Comparison of ENCODE assay signal across 12 mouse cellular contexts in the genomic region with DNA sequence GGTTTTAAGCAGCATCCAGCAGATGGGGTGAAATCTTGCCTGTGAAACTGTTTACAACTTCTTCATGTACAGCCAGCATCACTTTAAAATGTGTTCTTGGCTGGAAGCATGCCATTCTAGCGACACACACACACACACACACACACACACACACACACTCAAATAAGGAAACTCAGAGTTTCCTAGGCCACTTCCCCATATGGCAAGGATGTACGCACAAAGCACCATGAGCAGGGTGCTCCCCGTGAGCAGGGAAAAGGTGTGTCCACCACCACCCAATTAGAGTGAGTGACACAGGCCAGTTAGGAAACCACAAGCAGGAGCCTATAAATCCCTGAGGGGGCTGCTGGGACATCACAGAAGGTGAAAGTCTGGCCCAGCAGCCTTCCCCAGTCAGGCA. TPM values are rescaled to one million over a fixed set of nuclear protein-coding genes. Genes with fewer than 3 reads are reported as not detected.
DNase-seq lines count a peak whose midpoint lies in the region; ATAC-seq and TF ChIP-seq lines count a peak whose summit lies in the region.
"Had no signal": no experiment of that assay in that cellular context is flagged by ENCODE, and none has a peak within 500 bp of the region (broad histone marks: within the 10 kb centered on the region; RNA-seq: fewer than 3 reads in every experiment).

No protein-coding gene starts in this region.

- peak; percentile 61; the same call in 1 of the 2 replicates for TF ChIP-seq EP300 in CH12.LX (IDR thresholded peaks at IDR 0.05; ENCODE audit: low read length)

- WGBS in hindbrain, embryonic 16.5 days, result 63% methylated on average over 3 of the region's 3 CpGs
- WGBS in hindbrain, embryonic 14.5 days, result 75% methylated on average over 3 of the region's 3 CpGs
- 63% methylated on average over 3 of the region's 3 CpGs for WGBS in midbrain, embryonic 15.5 days

- no peak overlapping the region for H3K27ac ChIP-seq in hindbrain, embryonic 16.5 days (ENCODE audit: low read depth, low read length)
- no peak overlapping the region for H3K27ac ChIP-seq in hindbrain, embryonic 14.5 days
- no peak overlapping the region for H3K27ac ChIP-seq in CH12.LX (ENCODE audit: insufficient read depth, low read depth)
- no peak overlapping the region for H3K27ac ChIP-seq in midbrain, embryonic 15.5 days
- H3K27ac ChIP-seq: hindbrain, embryonic 10.5 days; limb, embryonic 15.5 days had no signal

- H3K4me3 ChIP-seq in hindbrain, embryonic 16.5 days (ENCODE audit: low read length), result no peak overlapping the region
- H3K4me3 ChIP-seq in hindbrain, embryonic 14.5 days (replicated peaks; ENCODE audit: low read length), result no peak overlapping the region
- no peak overlapping the region for H3K4me3 ChIP-seq in CH12.LX (replicated peaks in 1 of 3; ENCODE audit: low read depth in 2 of 3, low read length in 2 of 3, poor library complexity in 1 of 3)
- no peak overlapping the region for H3K4me3 ChIP-seq in midbrain, embryonic 15.5 days
- H3K4me3 ChIP-seq: hindbrain, embryonic 10.5 days; limb, embryonic 15.5 days had no signal

- no peaks in the 10 kb centered on the region for H3K36me3 ChIP-seq in hindbrain, embryonic 16.5 days (ENCODE audit: control insufficient read depth, insufficient read depth, low read length)
- H3K36me3 ChIP-seq in hindbrain, embryonic 14.5 days (replicated peaks; ENCODE audit: control insufficient read depth, insufficient read depth), result no peaks in the 10 kb centered on the region
- H3K36me3 ChIP-seq in CH12.LX (replicated peaks in 1 of 2; ENCODE audit: control insufficient read depth in 1 of 2, insufficient read depth in 1 of 2, low read length in 1 of 2), result no peaks in the 10 kb centered on the region
- H3K36me3 ChIP-seq in midbrain, embryonic 15.5 days (replicated peaks), result no peaks in the 10 kb centered on the region
- H3K36me3 ChIP-seq: G1E; hindbrain, embryonic 10.5 days; limb, embryonic 15.5 days had no signal

- peak overlapping the region; percentile 92 for H3K4me2 ChIP-seq in hindbrain, embryonic 16.5 days (ENCODE audit: low read length)
- H3K4me2 ChIP-seq in hindbrain, embryonic 14.5 days (replicated peaks), result no peak overlapping the region
- H3K4me2 ChIP-seq in CH12.LX (ENCODE audit: insufficient read depth, low read depth, poor library complexity, severe bottlenecking), result no peak overlapping the region
- H3K4me2 ChIP-seq in midbrain, embryonic 15.5 days, result peak overlapping the region; percentile 82; the same call in 1 of the 2 replicates
- H3K4me2 ChIP-seq: limb, embryonic 15.5 days had no signal

- TF ChIP-seq RAD21 in CH12.LX (IDR thresholded peaks at IDR 0.05; ENCODE audit: low read depth, low read length), result no peak

- TF ChIP-seq POLR2A in CH12.LX (IDR thresholded peaks at IDR 0.05; ENCODE audit: low read depth, low read length), result no peak

- H3K79me2 ChIP-seq in CH12.LX (replicated peaks; ENCODE audit: control insufficient read depth, extremely low read depth, insufficient read depth, poor library complexity, severe bottlenecking), result no peaks in the 10 kb centered on the region

- no peak for TF ChIP-seq CTCF in CH12.LX (conservative IDR thresholded peaks at IDR 0.05 in 1 of 2, IDR thresholded peaks at IDR 0.05 in 1 of 2; ENCODE audit: low read depth in 2 of 2, low read length in 2 of 2)

- no peaks in the 10 kb centered on the region for H3K9me3 ChIP-seq in hindbrain, embryonic 16.5 days (ENCODE audit: control insufficient read depth, low read length)
- H3K9me3 ChIP-seq in hindbrain, embryonic 14.5 days (ENCODE audit: control insufficient read depth, low read length), result no peaks in the 10 kb centered on the region
- no peaks in the 10 kb centered on the region for H3K9me3 ChIP-seq in CH12.LX (replicated peaks; ENCODE audit: low read length)
- H3K9me3 ChIP-seq in midbrain, embryonic 15.5 days, result no peaks in the 10 kb centered on the region
- H3K9me3 ChIP-seq: G1E; hindbrain, embryonic 10.5 days; limb, embryonic 15.5 days had no signal

- H3K27me3 ChIP-seq in hindbrain, embryonic 16.5 days (replicated peaks; ENCODE audit: control insufficient read depth, insufficient read depth, low read length), result no peaks in the 10 kb centered on the region; the same call in 1 of the 2 replicates
- no peaks in the 10 kb centered on the region for H3K27me3 ChIP-seq in hindbrain, embryonic 14.5 days (ENCODE audit: control insufficient read depth, insufficient read depth, low read length)
- no peaks in the 10 kb centered on the region for H3K27me3 ChIP-seq in CH12.LX (replicated peaks)
- H3K27me3 ChIP-seq in midbrain, embryonic 15.5 days (replicated peaks), result no peaks in the 10 kb centered on the region
- H3K27me3 ChIP-seq: limb, embryonic 15.5 days had no signal

- in situ Hi-C loops in CH12.LX (cut with MboI; ENCODE audit: low pct_ligation_motif_present, low pct_unique_long_range_greater_than_20kb, low sequenced_read_pairs), result no loop called here

- no peak overlapping the region for H3K9ac ChIP-seq in hindbrain, embryonic 16.5 days (ENCODE audit: low read depth, low read length)
- H3K9ac ChIP-seq in hindbrain, embryonic 14.5 days, result no peak overlapping the region
- no peak overlapping the region for H3K9ac ChIP-seq in CH12.LX (ENCODE audit: insufficient read depth, low read depth)
- no peak overlapping the region for H3K9ac ChIP-seq in midbrain, embryonic 15.5 days
- H3K9ac ChIP-seq: limb, embryonic 15.5 days had no signal

- ATAC-seq in hindbrain, embryonic 16.5 days, result no peak
- no peak for ATAC-seq in hindbrain, embryonic 14.5 days (ENCODE audit: low FRiP score)
- no peak for ATAC-seq in midbrain, embryonic 15.5 days (replicated peaks)
- ATAC-seq in frontal cortex, adult (ENCODE audit: low TSS enrichment), result no peak

- no peak for DNase-seq in hindbrain, embryonic 14.5 days (ENCODE audit: low spot score)
- DNase-seq in 416B (ENCODE audit: low read depth), result peak; percentile 39
- peak; percentile 64 for DNase-seq in CH12.LX (ENCODE audit: extremely low read depth)
- DNase-seq in urinary bladder, adult 2 months (ENCODE audit: low spot score), result no peak
- DNase-seq in heart, postnatal 4 days, result no peak

- dilution Hi-C loops in CH12.LX (cut with MboI; ENCODE audit: extremely low pct_ligation_motif_present, extremely low pct_unique_long_range_greater_than_20kb, low sequenced_read_pairs), result no loop called here

- peaks cover 4% of the 10 kb centered on the region for H3K4me1 ChIP-seq in hindbrain, embryonic 16.5 days (ENCODE audit: control insufficient read depth, insufficient read depth, low read depth, low read length)
- H3K4me1 ChIP-seq in hindbrain, embryonic 14.5 days (replicated peaks; ENCODE audit: control insufficient read depth, insufficient read depth, low read length), result peaks cover 9% of the 10 kb centered on the region
- peaks cover 2 to 51% of the 10 kb centered on the region in 2 experiments for H3K4me1 ChIP-seq in CH12.LX (ENCODE audit: control insufficient read depth in 1 of 2, insufficient read depth in 2 of 2)
- H3K4me1 ChIP-seq in midbrain, embryonic 15.5 days, result peaks cover 11% of the 10 kb centered on the region

TF ChIP-seq in CH12.LX, 34 proteins besides CTCF, POLR2A, EP300 and RAD21:
- TF ChIP-seq BHLHE40 (IDR thresholded peaks at IDR 0.05; ENCODE audit: low read depth, low read length), result peak; percentile 57
- TF ChIP-seq ELF1 (IDR thresholded peaks at IDR 0.05; ENCODE audit: low read depth, low read length), result no peak
- TF ChIP-seq UBTF (IDR thresholded peaks at IDR 0.05; ENCODE audit: low read depth, low read length), result no peak
- peak; percentile 42; the same call in 1 of the 2 replicates for TF ChIP-seq ETS1 (conservative IDR thresholded peaks at IDR 0.05; ENCODE audit: low read depth, low read length)
- no peak for TF ChIP-seq ZNF384 (IDR thresholded peaks at IDR 0.05; ENCODE audit: low read depth, low read length)

RNA-seq across cellular contexts. Expression of a gene that starts 10.5 kb away (rescaled TPM):
- polyA plus RNA-seq in hindbrain, embryonic 16.5 days (2015; fragmentation: Nextera tagmentation; extraction: Ambion mirVana), result 1.2 TPM in 2 replicates
- 0.72 TPM in 2 replicates for polyA plus RNA-seq in hindbrain, embryonic 14.5 days (2014; fragmentation: Nextera tagmentation; extraction: Ambion mirVana)
- 0.13 and 0.17 TPM in 2 replicates for total RNA-seq in CH12.LX (2012; rRNA removed)
- 2.2 and 2.8 TPM in 2 replicates for total RNA-seq in CH12.LX (2014; rRNA removed)
- polyA plus RNA-seq in CH12.LX (2012; ENCODE audit: insufficient read length, low read depth), result 1.0 and 1.1 TPM in 2 replicates
- 0.50 and 0.56 TPM in 2 replicates for polyA plus RNA-seq in midbrain, embryonic 15.5 days (2015; fragmentation: Nextera tagmentation; extraction: Ambion mirVana)
- polyA plus RNA-seq in urinary bladder, adult 2 months (2012; rRNA removed), result 2.2 and 2.5 TPM in 2 replicates
- not detected for total RNA-seq in heart, postnatal 4 days (2021)
- total RNA-seq: gastrocnemius, postnatal 4 days had no signal
- polyA plus RNA-seq: G1E had no signal

Comparison
In these comparisons a context has a peak if more than half of its experiments do, and no peak if none do; other contexts are left out.
1. H3K4me2 ChIP-seq: peak in hindbrain, embryonic 16.5 days (single experiment) and midbrain, embryonic 15.5 days (single experiment); none in hindbrain, embryonic 14.5 days (single experiment) and CH12.LX (single experiment).
2. DNase-seq: peak in 416B (single experiment) and CH12.LX (single experiment); none in hindbrain, embryonic 14.5 days (single experiment), urinary bladder, adult 2 months (single experiment) and heart, postnatal 4 days (single experiment).